Mouse (Mus musculus) myocyte (in vitro differentiated cells): ENCODE data around the gene Txndc17.

Experiments
- CEBPB ChIP-seq: IDR thresholded peaks from 2 replicates; pipeline ENCODE4 v1.6.1; 2011; ENCODE audit warnings: mild to moderate bottlenecking, moderate library complexity; ENCODE audit not compliant: poor library complexity, insufficient read depth, severe bottlenecking
- MAX ChIP-seq: IDR thresholded peaks from one replicate; pipeline ENCODE4 v1.6.1; 2011; ENCODE audit warnings: low read depth, mild to moderate bottlenecking, control low read depth
- MYOG ChIP-seq, 3 experiments: IDR thresholded peaks; one replicate each; pipeline ENCODE4 v1.6.1; 2011; ENCODE audit warnings: control low read depth in 2 of 3, low read depth in 2 of 3, mild to moderate bottlenecking in 2 of 3; ENCODE audit not compliant: insufficient read length in 2 of 3, control insufficient read depth in 1 of 3, insufficient read depth in 1 of 3
- POLR2A ChIP-seq: IDR thresholded peaks from one replicate; pipeline ENCODE4 v1.6.1; 2011; ENCODE audit warnings: low read depth, mild to moderate bottlenecking, control low read depth, moderate library complexity; ENCODE audit not compliant: insufficient read length
- POLR2AphosphoS2 ChIP-seq: IDR thresholded peaks from one replicate; pipeline ENCODE4 v1.6.1; 2011; ENCODE audit warnings: low read depth, control low read depth; ENCODE audit not compliant: insufficient read length
- REST ChIP-seq: IDR thresholded peaks from one replicate; pipeline ENCODE4 v1.6.1; 2011; ENCODE audit warnings: mild to moderate bottlenecking, control low read depth, moderate library complexity; ENCODE audit not compliant: insufficient read depth, insufficient read length
- TCF12 ChIP-seq: IDR thresholded peaks from one replicate; pipeline ENCODE4 v1.6.1; 2011; ENCODE audit warnings: mild to moderate bottlenecking, control low read depth; ENCODE audit not compliant: poor library complexity, insufficient read depth, severe bottlenecking

GRCm38 (mm10) chr11:72215410-72215797 is 8.1 kb downstream of the Txndc17 start, which contains the start of gene Med31:
- TF ChIP-seq POLR2A (peak; percentile 49), MYOG (IDR thresholded peaks at IDR 0.05; ENCODE audit: control insufficient read depth in 1 of 3, insufficient read depth in 1 of 3, insufficient read length in 2 of 3, low read depth in 2 of 3) (no peak), MAX (no peak), REST (no peak), POLR2AphosphoS2 (peak; percentile 9), TCF12 (no peak), CEBPB (no peak)
